Mouse (Mus musculus): Measurements from ENCODE around the gene Cdk8.
A peak's percentile ranks its signal among the peaks of the same experiment; 100 is the strongest.
"Not testable (repeated sequence)": the region's sequence is repeated elsewhere in the genome, so short reads cannot be mapped to it uniquely, and the experiment has no call there.

The Cdk8 gene

GRCm38 (mm10) chr5:146230864-146231654, at the start of gene Cdk8:
Cdk8 (plus strand) TSS chr5:146231230.
- peak; percentile 90 for DNase-seq

GRCm38 (mm10) chr5:146185204-146185603, 45.8 kb upstream of the Cdk8 start, which contains the start of gene 1700001J03Rik:
1700001J03Rik (minus strand) TSS chr5:146185304.
- DNase-seq: not testable (repeated sequence)

DNA sequence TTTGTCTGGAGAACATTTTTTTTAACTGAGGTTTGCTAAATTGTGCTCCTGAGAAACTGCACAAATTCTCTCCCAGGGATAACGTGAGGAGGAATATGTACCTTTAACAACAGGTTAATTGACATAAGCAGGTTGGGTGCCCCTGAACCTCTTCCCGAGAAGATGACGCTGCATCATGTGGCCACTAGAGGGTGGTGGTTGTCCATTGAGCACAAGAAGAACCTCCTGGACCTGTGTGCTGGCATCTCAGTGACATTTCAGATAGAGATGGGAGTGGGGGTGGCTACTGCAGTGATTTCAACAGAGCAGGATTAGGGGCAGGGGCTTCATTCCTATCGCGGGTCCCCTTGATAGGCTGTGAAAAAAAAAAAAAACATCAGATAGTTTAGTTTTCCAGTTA, 43.6 kb upstream of the Cdk8 start:
- peak; percentile 72 for DNase-seq

- no peak for DNase-seq
Observed at GRCm38 (mm10) chr5:146188144-146188543, 42.9 kb upstream of the Cdk8 start.

GRCm38 (mm10) chr5:146188712-146189111, 42.3 kb upstream of the Cdk8 start:
- no peak for DNase-seq

DNA sequence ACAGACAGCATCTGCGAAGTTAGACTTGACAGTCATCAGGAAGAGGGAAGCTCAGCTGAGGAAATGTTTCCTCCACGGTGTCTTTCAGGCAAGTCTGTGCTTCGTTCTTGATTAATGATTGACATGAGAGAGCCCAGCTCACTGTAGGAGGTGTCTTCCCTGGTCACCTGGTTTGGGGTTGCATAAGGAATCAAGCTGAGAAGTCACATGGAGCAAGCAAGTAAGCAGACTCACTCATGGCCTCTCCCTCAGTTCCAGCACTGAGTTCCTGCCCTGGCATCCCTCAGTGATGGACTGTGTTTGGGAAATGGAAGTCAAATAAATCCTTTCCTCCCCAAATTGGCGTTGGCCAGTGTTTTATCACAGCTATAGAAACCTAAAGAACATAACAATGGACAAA, 40.9 kb upstream of the Cdk8 start:
- no peak for DNase-seq

DNA sequence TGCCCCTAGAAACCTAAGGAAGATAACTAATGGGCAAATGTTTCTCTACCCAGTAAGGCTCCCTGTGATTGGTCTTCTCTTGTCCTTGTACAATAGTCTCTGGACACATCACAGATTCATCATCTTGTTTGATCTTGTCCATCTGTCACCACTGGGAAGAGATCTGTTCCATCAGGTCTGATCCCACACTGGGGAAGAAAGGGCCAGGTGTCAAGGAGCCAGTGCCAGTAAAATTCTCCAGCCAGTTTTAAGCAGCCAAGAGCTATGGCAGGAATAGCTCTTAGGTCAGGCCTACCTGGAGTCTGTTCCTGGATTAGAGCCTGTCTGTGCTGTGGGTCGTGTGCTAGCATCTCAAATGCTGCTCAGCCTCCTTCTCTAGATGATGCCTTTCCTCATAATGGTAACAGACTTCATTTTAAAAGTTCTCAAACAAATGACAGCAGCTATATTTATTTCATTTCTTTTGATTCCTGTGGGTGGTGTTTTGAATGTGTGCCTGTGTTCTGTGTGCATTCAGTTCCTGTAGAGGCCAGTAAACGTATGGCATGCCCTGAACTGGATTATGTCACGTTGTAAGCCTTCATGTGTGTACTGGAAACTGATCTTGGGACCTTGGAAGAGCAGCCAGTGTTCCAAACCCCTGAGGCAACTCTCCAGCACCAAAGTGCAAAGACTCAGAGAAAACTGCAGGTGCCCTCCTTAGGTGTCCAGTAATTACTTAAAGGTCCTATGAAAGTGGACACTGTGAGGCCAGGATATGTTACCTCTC, 40.3 kb upstream of the Cdk8 start:
- DNase-seq: no peak

GRCm38 (mm10) chr5:146193360-146193759, 37.7 kb upstream of the Cdk8 start:
- DNase-seq: no peak

DNA sequence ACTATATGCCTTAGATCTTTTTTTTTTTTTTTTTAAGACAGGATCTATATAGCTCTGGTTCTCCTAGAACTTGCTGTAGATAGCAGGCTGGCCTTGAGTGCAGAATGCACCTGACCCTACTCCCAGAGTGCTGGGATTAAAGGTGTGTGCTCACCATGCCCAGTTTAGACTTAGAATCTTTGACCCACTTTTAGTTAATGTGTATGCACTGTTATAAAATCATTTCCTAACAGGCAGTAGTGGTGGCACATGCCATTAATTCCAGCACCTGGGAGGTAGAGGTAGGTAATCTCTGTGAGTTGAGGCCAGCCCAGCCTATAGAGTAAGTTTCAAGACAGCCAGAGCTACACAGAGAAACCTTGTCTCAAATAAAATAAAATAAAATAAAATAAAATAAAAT, 32.0 kb upstream of the Cdk8 start:
- DNase-seq: no peak

- no peak for DNase-seq
Observed at GRCm38 (mm10) chr5:146199540-146199939, 31.5 kb upstream of the Cdk8 start.

GRCm38 (mm10) chr5:146200580-146200979, 30.4 kb upstream of the Cdk8 start:
- DNase-seq: no peak

DNA sequence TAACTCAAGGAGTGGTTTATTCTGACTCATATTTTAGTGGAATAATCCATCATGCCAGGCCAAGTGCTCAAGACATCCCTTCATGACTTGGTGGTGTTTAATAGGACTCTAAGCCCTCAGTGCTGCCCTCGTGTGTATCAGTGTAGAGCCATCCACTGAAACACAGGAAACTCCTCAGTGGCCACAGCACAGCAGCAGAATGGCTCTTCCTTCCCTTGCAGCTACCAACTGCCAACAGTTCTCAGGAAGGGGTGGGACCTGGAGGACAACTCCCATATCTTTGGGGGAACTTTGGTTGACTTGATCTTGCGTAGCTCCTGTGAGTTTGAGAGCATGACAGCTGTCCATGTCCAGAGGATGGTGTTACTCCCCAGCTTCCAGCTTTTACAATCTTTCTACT, 27.1 kb upstream of the Cdk8 start:
- DNase-seq: no peak

DNA sequence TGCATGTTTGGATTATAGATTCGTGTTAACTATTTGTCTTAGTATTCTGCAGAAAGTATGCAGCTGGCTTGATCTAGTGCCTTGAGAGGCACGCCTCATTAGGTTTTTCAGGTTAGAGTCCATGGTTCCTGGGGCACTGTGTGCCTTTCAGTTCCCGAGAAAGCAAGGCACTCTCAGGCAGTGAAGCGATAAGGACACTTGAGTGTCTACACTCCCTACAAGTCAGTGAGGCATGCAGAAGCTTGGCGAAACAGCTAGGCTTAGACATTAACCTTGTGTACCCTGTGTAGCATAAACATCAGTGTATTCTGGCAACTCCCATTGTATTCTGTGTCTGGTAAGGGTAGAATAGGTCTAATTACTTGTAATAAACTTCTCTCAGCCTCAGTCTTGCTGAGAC, 25.5 kb upstream of the Cdk8 start:
- DNase-seq: no peak

GRCm38 (mm10) chr5:146220501-146220878, 10.5 kb upstream of the Cdk8 start:
- no peak for DNase-seq

DNA sequence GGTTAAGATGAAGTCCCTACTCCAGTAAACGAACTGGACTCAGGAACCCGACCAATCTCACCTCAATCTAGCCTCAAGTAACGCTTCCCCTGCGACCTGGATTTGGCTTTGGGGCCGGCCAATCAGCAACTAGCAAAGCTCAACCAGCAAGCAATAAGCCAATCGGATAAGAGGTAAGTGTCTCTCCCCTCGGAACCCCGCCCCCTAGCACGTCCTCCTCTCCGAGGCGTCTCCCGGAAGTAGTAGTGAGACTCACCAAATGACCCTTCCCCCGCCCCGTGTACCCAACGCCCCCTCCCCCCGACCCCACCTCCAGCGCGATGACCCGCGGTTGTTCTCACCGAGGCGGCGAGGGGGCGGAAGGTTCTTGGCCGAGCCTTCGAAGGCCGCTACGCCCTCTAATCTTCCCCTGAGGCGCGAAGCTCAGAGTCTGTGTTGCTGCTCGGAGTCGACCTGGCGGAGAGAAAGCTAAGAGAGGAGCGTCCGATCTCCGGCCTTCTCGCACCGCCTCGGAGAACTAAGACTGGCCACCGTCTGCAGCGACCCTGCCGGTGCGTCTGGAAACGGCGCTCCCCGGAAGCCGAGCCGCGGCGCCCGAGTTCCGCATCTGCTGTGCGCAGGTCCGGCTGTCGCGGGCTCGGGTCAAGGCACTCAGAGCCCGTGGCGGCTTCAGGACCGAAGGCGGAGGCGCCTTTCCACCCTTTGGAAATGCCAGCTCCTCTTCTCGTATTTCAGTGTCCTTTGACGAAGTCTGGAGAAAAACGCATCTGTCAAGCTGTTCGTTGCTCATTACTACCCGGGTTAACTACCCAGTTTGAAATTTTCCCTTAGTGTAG, 9.9 kb upstream of the Cdk8 start, which contains the start of gene Rnf6:
Rnf6 (minus strand) TSS at position 677 of the 836 bp plus-strand sequence.
- peak; percentile 94 for DNase-seq

- DNase-seq: no peak
Observed at GRCm38 (mm10) chr5:146221722-146222121, 9.3 kb upstream of the Cdk8 start.

DNA sequence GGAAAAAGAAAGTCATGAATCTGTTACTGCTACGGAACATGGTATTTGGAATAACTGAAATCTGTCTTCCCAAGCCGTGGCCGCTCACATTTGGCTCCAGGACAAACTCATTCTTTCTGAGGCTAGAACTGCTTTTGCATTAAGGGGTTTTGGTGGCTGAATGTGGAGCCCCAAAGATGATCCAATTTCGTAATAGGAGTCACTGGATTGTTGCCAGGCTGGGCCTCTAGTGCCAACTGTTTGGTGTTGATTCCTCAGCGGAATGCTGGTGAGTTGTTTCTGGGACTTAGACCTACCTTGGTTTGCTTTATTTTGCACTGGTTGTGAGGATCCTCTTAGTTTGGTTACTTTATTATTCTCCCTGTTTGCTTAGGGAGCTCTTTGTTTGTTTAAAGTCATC, 7.2 kb upstream of the Cdk8 start:
- DNase-seq: peak; percentile 29

DNA sequence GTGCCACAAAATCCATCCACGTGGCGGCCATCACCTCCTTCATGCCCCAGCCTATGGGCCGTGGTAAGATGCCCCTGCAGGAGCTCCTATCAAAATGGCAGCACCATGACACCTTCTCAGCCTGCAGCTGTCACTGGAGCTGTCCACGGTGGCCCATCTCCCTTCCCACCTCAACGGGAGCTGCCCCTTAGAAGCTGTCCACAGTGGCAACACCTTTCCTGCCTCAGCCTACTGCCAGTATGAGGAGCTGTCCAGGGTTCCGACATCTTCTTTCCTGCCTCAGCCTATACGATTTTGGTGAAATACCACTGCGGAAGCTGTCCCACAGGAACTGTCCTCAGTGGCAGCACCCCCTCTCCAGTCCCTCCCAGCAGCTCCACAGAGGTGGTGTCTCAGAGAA, 3.5 kb upstream of the Cdk8 start:
- DNase-seq: no peak

DNA sequence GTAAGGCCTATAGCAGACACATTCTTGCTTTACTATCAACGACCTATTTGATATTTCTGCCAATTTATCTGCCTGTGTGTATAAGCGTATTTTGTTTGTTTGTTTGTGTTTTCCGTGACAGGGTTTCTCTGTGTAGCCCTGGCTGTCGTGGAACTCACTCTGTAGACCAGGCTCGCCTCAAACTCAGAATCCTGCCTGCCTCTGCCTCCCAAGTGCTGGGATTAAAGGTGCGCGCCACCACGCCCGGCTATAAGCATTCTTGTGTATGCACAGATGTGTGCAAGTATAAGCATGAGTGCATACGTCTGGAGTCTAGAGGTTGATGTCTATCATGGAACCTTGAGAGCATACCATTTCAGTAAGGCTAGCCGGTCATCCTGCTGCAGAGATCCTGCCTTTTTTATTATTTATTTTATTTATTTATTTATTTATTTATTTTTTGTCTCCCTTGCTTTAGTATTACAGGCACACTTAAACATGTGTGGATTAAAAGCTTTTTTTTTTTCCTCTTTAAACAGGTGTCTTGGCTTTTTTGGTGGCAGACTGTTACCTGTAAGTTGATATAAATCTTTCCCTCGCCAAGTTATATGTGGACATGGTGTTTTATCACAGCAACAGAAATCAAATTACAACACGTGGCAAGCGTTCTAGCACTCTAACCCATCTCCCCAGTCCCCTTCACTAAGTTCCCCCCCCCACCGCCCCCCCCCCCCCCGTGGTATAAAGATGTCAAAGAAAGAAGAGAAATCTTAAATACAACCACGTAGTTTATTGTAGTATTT, 970 bp upstream of the Cdk8 start:
- no peak for DNase-seq

DNA sequence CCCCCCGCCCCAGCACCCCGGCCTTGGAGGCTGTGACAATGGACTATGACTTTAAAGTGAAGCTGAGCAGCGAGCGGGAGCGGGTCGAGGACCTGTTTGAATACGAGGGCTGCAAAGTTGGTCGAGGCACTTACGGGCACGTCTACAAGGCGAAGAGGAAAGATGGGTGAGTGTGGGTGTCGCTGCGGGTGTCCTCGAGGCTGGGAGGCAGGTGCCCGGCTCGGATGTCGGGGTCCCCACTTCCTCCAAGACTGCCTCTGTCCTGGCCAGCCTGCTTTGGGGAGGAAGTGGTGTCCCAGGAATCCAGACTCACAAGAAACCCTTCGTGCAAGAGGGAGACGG, 596 bp downstream of the Cdk8 start:
- peak; percentile 26 for DNase-seq

GRCm38 (mm10) chr5:146232056-146232675, 1.1 kb downstream of the Cdk8 start:
- DNase-seq: no peak

DNA sequence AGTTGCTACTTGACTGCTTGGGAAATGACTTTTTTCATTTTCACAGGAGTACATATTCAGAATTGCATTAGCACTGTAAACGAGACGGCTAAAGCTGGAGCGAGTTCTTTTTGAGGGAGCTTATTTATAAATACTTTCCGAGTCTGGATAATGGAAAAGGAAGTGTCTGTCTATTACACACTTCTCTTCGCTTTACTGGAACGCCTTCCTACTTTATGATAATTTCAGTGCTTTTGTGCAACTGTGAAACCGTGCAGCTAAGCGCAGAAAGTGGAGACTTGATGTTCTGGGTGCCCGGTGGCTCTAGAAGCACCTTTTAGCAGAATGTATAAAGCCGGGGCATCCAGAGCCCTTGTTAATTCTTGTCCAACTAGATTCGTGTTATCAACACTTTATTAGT, 1.8 kb downstream of the Cdk8 start:
- DNase-seq: no peak

All from lung, postnatal 14 days (tissue).